Mouse (Mus musculus) cerebellum, adult 11 months (tissue): ENCODE data around the gene Catspere2.

ENCODE experiments used
- DNase-seq: peaks from one replicate; pipeline ENCODE4 v3.0.0; 2022

Catspere2 gene

DNA sequence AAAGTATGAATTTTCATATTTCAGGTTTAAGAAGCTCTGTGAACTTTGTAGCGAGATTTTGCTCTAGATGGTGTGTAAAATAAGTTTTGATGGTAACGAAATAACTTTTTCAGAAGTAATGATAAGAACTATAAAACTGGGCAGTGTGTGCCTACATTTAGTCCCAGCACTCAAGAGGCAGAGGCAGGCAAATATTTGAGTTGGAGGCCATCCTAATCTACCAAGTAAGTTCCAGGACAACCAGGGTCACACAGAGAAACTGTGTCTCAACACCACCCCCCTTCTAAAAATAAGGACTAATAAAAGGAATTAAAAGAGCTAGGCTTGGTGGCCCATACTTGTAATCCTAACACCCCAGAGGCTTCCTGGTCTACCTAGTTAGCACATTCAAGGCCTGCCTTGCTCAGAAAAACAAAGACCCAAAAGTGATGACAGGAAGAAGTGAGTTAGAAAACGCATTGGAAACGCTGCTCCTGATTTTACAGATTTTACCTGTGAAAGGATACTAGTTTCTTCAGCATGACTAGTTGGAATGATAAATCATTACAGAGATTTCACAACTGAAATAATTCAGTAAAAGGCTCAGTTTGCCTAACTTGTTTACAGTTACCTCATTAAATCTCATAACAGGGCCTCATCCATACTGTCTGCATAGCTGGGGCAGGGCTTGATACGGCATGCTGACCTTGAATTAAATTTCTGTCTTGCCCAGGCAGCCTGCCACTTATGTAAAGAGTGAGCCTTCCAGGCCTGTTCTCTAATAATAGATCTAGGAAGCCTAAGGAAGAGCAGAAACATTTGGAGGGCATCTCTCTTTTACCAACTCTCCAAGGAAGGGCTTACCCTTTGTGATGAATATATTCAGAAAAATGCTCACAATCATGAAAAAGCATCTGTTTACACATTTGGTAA is 236.2 kb downstream of the Catspere2 start:
- DNase-seq: no peak
